Comparison of ENCODE assay signal across 10 mouse cellular contexts in genomic region chr2:16483943-16484342, GRCm38 (mm10).
DNase-seq lines count a peak whose midpoint lies in the region; ATAC-seq lines count a peak whose summit lies in the region.
"Had no signal": no experiment of that assay in that cellular context is flagged by ENCODE, and none has a peak within 500 bp of the region (broad histone marks: within the 10 kb centered on the region; RNA-seq: fewer than 3 reads in every experiment).

No protein-coding gene starts in this region.

- no peak for ATAC-seq in neural tube, embryonic 15.5 days (ENCODE audit: low FRiP score)
- ATAC-seq: midbrain, embryonic 15.5 days had no signal

- no peaks in the 10 kb centered on the region for H3K9me3 ChIP-seq in neural tube, embryonic 15.5 days (replicated peaks)
- no peaks in the 10 kb centered on the region for H3K9me3 ChIP-seq in heart, embryonic 10.5 days
- H3K9me3 ChIP-seq: heart, embryonic 13.5 days; midbrain, embryonic 15.5 days had no signal

- H3K9ac ChIP-seq in neural tube, embryonic 15.5 days (replicated peaks), result no peak overlapping the region
- H3K9ac ChIP-seq: heart, embryonic 13.5 days; midbrain, embryonic 15.5 days had no signal

- no peak overlapping the region for H3K27ac ChIP-seq in neural tube, embryonic 15.5 days (replicated peaks)
- no peak overlapping the region for H3K27ac ChIP-seq in heart, embryonic 10.5 days
- H3K27ac ChIP-seq: heart, embryonic 13.5 days; midbrain, embryonic 15.5 days had no signal

- no peak overlapping the region for H3K4me3 ChIP-seq in neural tube, embryonic 15.5 days (replicated peaks)
- H3K4me3 ChIP-seq in heart, embryonic 10.5 days, result no peak overlapping the region
- H3K4me3 ChIP-seq: heart, embryonic 13.5 days; midbrain, embryonic 15.5 days had no signal

- peak; percentile 17 for DNase-seq in neural tube, embryonic 10.5 days (ENCODE audit: extremely low spot score, low spot score)
- DNase-seq in cerebellum, postnatal 36 days, result peak; percentile 56 to 59
- peak; percentile 47 to 50 for DNase-seq in layer of hippocampus, postnatal 36 days
- DNase-seq in thymus, postnatal 4 days, result peak; percentile 30
- no peak for DNase-seq in heart, embryonic 10.5 days (ENCODE audit: low spot score)
- DNase-seq in frontal cortex, postnatal 14 days (ENCODE audit: low spot score in 2 of 2), result no peak
- DNase-seq: kidney, adult 8-10 months had no signal

- no peaks in the 10 kb centered on the region for H3K4me1 ChIP-seq in neural tube, embryonic 15.5 days
- no peaks in the 10 kb centered on the region for H3K4me1 ChIP-seq in heart, embryonic 10.5 days
- H3K4me1 ChIP-seq: heart, embryonic 13.5 days; midbrain, embryonic 15.5 days had no signal

- H3K36me3 ChIP-seq in neural tube, embryonic 15.5 days, result no peaks in the 10 kb centered on the region
- H3K36me3 ChIP-seq in heart, embryonic 10.5 days, result no peaks in the 10 kb centered on the region
- H3K36me3 ChIP-seq: heart, embryonic 13.5 days; midbrain, embryonic 15.5 days had no signal

- no peak overlapping the region for H3K4me2 ChIP-seq in neural tube, embryonic 15.5 days
- H3K4me2 ChIP-seq: heart, embryonic 13.5 days; midbrain, embryonic 15.5 days had no signal

- 83% methylated on average over 2 of the region's 2 CpGs for WGBS in neural tube, embryonic 15.5 days
- 93% methylated on average over 2 of the region's 2 CpGs for WGBS in heart, embryonic 10.5 days

- H3K27me3 ChIP-seq in neural tube, embryonic 15.5 days (replicated peaks), result no peaks in the 10 kb centered on the region
- no peaks in the 10 kb centered on the region for H3K27me3 ChIP-seq in heart, embryonic 10.5 days (ENCODE audit: insufficient read depth, poor library complexity, severe bottlenecking)
- H3K27me3 ChIP-seq: heart, embryonic 13.5 days; midbrain, embryonic 15.5 days had no signal

Comparison
In these comparisons a context has a peak if more than half of its experiments do, and no peak if none do; other contexts are left out.
1. DNase-seq: peak in neural tube, embryonic 10.5 days (single experiment), cerebellum, postnatal 36 days (2 of 2), layer of hippocampus, postnatal 36 days (2 of 2) and thymus, postnatal 4 days (single experiment); none in heart, embryonic 10.5 days (single experiment) and frontal cortex, postnatal 14 days (0 of 2).